Mouse (Mus musculus) left cerebral cortex, postnatal 25 days (tissue): Measurements from ENCODE around the gene Toe1. TPM values are rescaled to one million over a fixed set of nuclear protein-coding genes. Genes with fewer than 3 reads are reported as not detected.

ENCODE experiments used
- DNase-seq, 2 experiments: peaks; one replicate each; pipeline ENCODE4 v3.0.0; 2022; ENCODE audit warnings: low spot score in 2 of 2, mixed read lengths in 1 of 2
- intact Hi-C: fragments of 180-260 bp; cut with DNase I; formaldehyde crosslinking; loops from one replicate; pipeline ENCODE4 v1.15.1; 2025
- total RNA-seq, 2 experiments: library from RNA; stranded (reverse); gene quantifications; 2 replicates each; pipeline ENCODE4 v1.2.3; 2021

The Toe1 gene
- total RNA-seq, 2 experiments from 2014 or later, result 12.1 to 14.5 TPM

GRCm38 (mm10) chr4:116799901-116800300, 7.5 kb downstream of the Toe1 start:
- intact Hi-C loops, result no loop called here
- peak in 1 of 2 experiments; percentile 23 for DNase-seq

- intact Hi-C loops, result no loop called here
- no peak for DNase-seq
Observed at GRCm38 (mm10) chr4:116796442-116797110, 10.9 kb downstream of the Toe1 start.

GRCm38 (mm10) chr4:116794273-116794672, 13.2 kb downstream of the Toe1 start:
- no peak for DNase-seq
- intact Hi-C loops, result no loop called here

GRCm38 (mm10) chr4:116792453-116792852, 15.0 kb downstream of the Toe1 start:
- DNase-seq, result no peak
- intact Hi-C loops, result no loop called here

- intact Hi-C loops, result loop anchor here (1.0 kb wide), 1 partner anchor 70 kb away; no protein-coding TSS in a partner anchor
Observed at GRCm38 (mm10) chr4:116788956-116789355, 18.5 kb downstream of the Toe1 start.

GRCm38 (mm10) chr4:116787985-116788760, 19.3 kb downstream of the Toe1 start:
- intact Hi-C loops, result no loop called here
- peak in 1 of 2 experiments; percentile 31 for DNase-seq

More at GRCm38 (mm10) chr4:116788956-116789355, 18.5 kb downstream of the Toe1 start:
- peak; percentile 90 to 95 for DNase-seq

- intact Hi-C loops, result no loop called here
- no peak for DNase-seq
Observed at GRCm38 (mm10) chr4:116786587-116786986, 20.9 kb downstream of the Toe1 start.

- intact Hi-C loops, result no loop called here
- peak in 1 of 2 experiments; percentile 25 for DNase-seq
Observed at GRCm38 (mm10) chr4:116782171-116782570, 25.3 kb downstream of the Toe1 start.

GRCm38 (mm10) chr4:116781366-116781765, 26.1 kb downstream of the Toe1 start:
- intact Hi-C loops, result no loop called here

GRCm38 (mm10) chr4:116780541-116780940, 26.9 kb downstream of the Toe1 start:
- DNase-seq, result no peak
- intact Hi-C loops, result no loop called here

More at GRCm38 (mm10) chr4:116781366-116781765, 26.1 kb downstream of the Toe1 start:
- DNase-seq, result no peak

GRCm38 (mm10) chr4:116777079-116777478, 30.4 kb downstream of the Toe1 start:
- intact Hi-C loops, result no loop called here
- DNase-seq, result no peak

- no peak for DNase-seq
- intact Hi-C loops, result no loop called here
Observed at GRCm38 (mm10) chr4:116776391-116776790, 31.0 kb downstream of the Toe1 start.

GRCm38 (mm10) chr4:116769060-116769459, 38.4 kb downstream of the Toe1 start:
- no peak for DNase-seq
- intact Hi-C loops, result no loop called here

- DNase-seq, result no peak
Observed at GRCm38 (mm10) chr4:116768510-116768909, 38.9 kb downstream of the Toe1 start.

GRCm38 (mm10) chr4:116764001-116764400, 43.4 kb downstream of the Toe1 start:
- no peak for DNase-seq
- intact Hi-C loops, result no loop called here

More at GRCm38 (mm10) chr4:116768510-116768909, 38.9 kb downstream of the Toe1 start:
- intact Hi-C loops, result no loop called here

GRCm38 (mm10) chr4:116761914-116762313, 45.5 kb downstream of the Toe1 start:
- intact Hi-C loops, result no loop called here
- DNase-seq, result no peak

- peak in 1 of 2 experiments; percentile 26 for DNase-seq
- intact Hi-C loops, result no loop called here
Observed at GRCm38 (mm10) chr4:116749750-116750149, 57.7 kb downstream of the Toe1 start.
